Mouse (Mus musculus) Patski (cell line): ENCODE measurements around the gene Slc9a9. TPM values are rescaled to one million over a fixed set of nuclear protein-coding genes. Genes with fewer than 3 reads are reported as not detected.

Experiments
- ATAC-seq: fragments of 100-300 bp; one replicate; pipeline ENCODE4 v1.8.0; 2021
- CTCF ChIA-PET: fragments of 350-600 bp; sonication (Branson Sonifier 250); formaldehyde crosslinking; loops from one replicate; lab custom pipeline; 2022; ENCODE audit warnings: inconsistent platforms; lab: Charles Lee
- POLR2A ChIA-PET: fragments of 350-600 bp; sonication (Branson Sonifier 250); formaldehyde crosslinking; loops from one replicate; lab custom pipeline; 2022; ENCODE audit warnings: antibody characterized with exemption, inconsistent platforms; lab: Charles Lee
- DNase-seq: peaks from one replicate; pipeline ENCODE4 v3.0.0-alpha.2; 2011; ENCODE audit warnings: low read depth, low spot score
- H3K27me3 ChIP-seq: fragments of 371-371 bp; one replicate; pipeline ENCODE4 v1.5.1; 2021
- CTCF ChIP-seq: fragments of 100-300 bp; IDR thresholded peaks from one replicate; pipeline ENCODE4 v1.5.1; 2021
- in situ Hi-C: fragments of 300-500 bp; cut with MboI; formaldehyde crosslinking; loops from 3 replicates; pipeline ENCODE4 v1.11.1; 2018; ENCODE audit warnings: low pct_unique_long_range_greater_than_20kb, mixed read lengths
- polyA plus RNA-seq: library from polyadenylated mRNA; unstranded; gene quantifications from one replicate; pipeline ENCODE4 v1.2.3, GENCODE M21; 2021

Slc9a9 gene
- polyA plus RNA-seq, 1 experiment from 2014 or later = 1.1 TPM

DNA sequence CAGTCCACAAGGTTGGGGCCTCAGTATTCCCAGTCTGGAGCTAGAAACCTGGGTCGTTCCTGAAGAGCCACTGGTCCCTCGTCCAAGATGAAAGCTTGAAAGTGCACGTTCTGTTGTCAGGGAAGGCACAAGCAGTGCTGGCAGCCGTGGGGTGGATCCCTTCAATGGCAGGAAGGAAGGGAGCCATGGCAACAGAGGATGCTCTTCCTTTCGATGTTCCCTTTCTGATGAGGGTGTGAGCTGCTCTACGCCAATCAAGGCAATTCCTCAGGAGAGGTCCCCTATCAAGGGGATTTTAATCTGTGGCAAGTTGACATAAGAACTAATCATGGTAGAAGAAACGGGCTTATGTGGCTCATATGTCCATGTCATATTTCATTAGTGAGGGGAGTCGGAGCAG lies 135.8 kb downstream of the Slc9a9 start:
- H3K27me3 ChIP-seq = no peaks in the 10 kb centered on the region
- no peak for ATAC-seq
- in situ Hi-C loops = no loop called here
- no peak for TF ChIP-seq CTCF
- POLR2A ChIA-PET = no interaction called here
- CTCF ChIA-PET = no interaction called here
- no peak for DNase-seq

DNA sequence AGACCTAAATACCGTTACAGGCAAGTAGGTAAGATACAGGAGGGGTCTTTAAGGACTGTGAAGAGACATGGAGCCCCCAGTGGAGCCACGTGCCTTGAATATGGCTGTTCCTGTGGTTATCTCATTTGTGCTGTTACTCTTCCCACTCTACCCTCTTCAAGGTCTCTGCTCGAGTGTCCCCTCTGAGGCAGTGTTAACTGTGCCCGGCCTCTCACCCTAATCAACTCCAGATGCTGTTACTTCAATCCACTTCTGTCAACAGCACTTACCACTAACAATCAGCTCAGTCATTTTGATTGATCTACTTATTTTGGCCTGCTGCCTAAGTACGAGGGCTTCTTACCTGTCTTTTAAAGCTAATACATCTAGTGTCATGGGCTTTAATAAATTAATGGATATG lies 145.8 kb downstream of the Slc9a9 start:
- TF ChIP-seq CTCF = no peak
- no peaks in the 10 kb centered on the region for H3K27me3 ChIP-seq
- ChIA-PET CTCF (no interaction called here), POLR2A (no interaction called here)
- DNase-seq = no peak
- in situ Hi-C loops = no loop called here
- no peak for ATAC-seq

DNA sequence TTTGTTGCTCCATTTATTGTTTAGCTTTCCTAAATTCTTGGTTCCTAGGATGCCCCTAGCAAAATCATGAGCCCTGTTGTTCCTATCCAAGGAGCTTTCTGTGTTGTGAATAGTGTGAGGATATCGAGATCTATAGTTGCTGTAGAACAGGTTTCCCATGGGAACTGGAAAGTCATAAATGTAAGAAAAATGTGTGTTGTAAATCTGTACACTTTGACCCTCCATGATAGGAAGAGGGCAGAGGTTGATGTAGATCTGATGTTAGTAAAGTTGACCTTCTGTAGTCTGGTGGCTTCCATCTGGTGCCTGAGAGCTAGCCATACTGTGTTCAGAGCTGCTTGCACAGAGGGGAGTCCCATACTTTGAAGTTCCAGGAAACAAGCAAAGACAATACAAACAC lies 151.6 kb downstream of the Slc9a9 start:
- in situ Hi-C loops = no loop called here
- H3K27me3 ChIP-seq = no peaks in the 10 kb centered on the region
- TF ChIP-seq CTCF = no peak
- ATAC-seq (no peak), DNase-seq (no peak)
- CTCF ChIA-PET = interaction anchor here (1.0 to 1.3 kb wide), 2 partner anchors 9 to 18 kb away, joined by 3 read pairs; no protein-coding TSS in a partner anchor
- POLR2A ChIA-PET = no interaction called here

DNA sequence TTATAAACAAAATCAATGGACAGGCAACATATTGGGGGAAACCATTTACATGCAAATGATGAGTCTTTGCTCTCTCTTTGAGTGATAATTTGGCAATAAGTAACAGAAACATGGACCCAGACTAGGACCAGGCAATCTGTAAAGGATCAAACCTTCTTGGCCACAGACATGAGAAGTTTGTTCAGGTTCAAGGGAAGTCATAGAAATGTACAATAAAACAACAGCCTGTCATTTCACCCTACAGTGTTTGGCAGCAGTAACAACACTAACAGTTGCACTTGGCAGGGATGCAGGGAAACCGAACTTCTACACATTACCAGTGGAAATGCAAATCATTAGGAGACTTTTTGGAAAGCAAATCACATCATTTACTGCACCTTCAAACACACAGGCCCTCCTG lies 164.1 kb downstream of the Slc9a9 start:
- ChIA-PET CTCF (no interaction called here), POLR2A (no interaction called here)
- in situ Hi-C loops = no loop called here
- no peaks in the 10 kb centered on the region for H3K27me3 ChIP-seq
- DNase-seq (no peak), ATAC-seq (no peak)
- TF ChIP-seq CTCF = no peak

DNA sequence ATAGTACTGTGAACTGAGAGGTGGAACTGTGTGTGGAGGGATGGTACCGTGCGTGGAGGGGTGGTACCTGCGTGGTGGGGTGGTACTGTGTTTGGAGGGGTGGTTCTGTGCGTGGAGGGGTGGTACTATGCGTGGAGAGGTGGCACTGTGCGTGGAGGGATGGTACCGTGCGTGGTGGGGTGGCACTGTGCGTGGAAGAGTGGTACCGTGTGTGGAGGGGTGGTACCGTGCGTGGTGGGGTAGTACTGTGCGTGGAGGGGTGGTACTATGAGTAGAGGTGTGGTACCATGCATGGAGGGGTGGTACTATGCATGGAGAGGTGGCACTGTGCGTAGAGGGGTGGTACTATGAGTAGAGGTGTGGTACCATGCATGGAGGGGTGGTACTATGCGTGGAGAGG lies 167.7 kb downstream of the Slc9a9 start:
- ChIA-PET POLR2A (no interaction called here), CTCF (no interaction called here)
- no peak for ATAC-seq
- no peak for DNase-seq
- H3K27me3 ChIP-seq = no peaks in the 10 kb centered on the region
- TF ChIP-seq CTCF = no peak
- in situ Hi-C loops = no loop called here

DNA sequence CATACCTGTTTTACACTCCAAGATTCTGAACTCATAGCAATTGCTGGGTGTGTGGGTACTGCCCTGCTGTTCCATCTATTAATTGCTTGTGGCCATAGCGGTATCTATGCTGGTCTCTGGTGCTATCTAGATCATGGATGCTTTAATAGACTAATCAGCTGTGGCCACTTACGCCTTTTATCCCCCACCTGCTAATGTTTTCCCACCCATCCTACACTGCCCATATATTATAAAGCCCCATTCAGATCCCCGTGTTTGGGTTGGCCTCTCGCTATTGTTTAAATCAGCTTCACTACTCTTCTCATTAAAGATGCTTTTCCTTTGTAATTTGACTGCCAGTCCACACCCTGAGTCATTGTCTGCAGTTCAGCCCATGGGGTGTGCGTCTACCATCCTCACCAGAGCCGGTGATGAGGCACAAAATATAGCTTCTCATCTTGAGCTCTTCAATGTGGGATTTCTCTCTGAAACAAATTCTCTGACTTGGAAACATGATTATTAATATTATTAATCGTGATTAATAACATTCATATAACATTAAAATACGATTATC lies 168.8 kb downstream of the Slc9a9 start:
- CTCF ChIA-PET = no interaction called here
- ATAC-seq = no peak

DNA sequence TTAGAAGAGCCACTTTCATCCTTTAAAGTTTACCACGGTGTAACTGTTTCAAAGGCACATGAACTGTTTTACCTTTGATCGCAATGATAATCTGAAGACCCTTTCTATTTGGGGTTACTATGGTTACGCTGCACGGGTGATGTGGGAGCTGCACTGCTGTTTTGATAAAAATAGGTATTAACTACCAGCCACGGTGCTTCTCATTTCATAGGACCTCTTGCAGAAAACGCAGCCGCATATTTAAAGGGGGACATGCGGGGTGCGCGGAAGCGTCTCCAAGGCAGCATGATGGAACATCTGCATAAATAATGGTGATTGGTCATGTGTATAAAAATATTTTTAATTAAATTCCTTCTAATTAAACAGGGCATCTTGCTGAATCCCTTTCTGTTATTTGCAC lies 169.5 kb downstream of the Slc9a9 start:
- in situ Hi-C loops = no loop called here
- no peak for TF ChIP-seq CTCF
- CTCF ChIA-PET = interaction anchor here (1.0 kb wide), 1 partner anchor 18 kb away, joined by 3 read pairs; no protein-coding TSS in a partner anchor
- POLR2A ChIA-PET = no interaction called here
- no peak for ATAC-seq
- no peaks in the 10 kb centered on the region for H3K27me3 ChIP-seq
- no peak for DNase-seq

More for the DNA sequence above, 168.8 kb downstream of the Slc9a9 start:
- POLR2A ChIA-PET = no interaction called here
- in situ Hi-C loops = no loop called here
- no peak for TF ChIP-seq CTCF
- no peak for DNase-seq
- no peaks in the 10 kb centered on the region for H3K27me3 ChIP-seq

DNA sequence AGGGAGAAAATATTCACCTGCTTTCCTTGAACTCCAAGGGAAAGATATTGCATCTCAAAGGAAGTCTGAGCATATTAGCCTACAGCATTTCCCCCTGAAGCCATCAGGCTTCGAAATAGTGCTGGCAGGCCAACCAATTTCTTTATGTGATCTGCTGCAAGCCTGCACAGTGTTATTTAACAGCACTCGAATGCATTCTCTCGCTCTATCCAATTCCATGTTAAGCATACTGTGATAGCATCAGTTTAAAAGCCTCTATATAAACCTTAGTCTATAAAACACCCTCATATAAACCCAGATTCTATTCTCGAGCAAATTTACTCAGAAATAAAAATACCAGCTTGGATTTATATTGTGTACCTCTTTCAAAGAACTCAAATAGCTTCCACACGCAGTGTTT lies 170.7 kb downstream of the Slc9a9 start:
- DNase-seq (no peak), ATAC-seq (no peak)
- in situ Hi-C loops = no loop called here
- no peak for TF ChIP-seq CTCF
- no peaks in the 10 kb centered on the region for H3K27me3 ChIP-seq
- CTCF ChIA-PET = no interaction called here
- POLR2A ChIA-PET = no interaction called here

DNA sequence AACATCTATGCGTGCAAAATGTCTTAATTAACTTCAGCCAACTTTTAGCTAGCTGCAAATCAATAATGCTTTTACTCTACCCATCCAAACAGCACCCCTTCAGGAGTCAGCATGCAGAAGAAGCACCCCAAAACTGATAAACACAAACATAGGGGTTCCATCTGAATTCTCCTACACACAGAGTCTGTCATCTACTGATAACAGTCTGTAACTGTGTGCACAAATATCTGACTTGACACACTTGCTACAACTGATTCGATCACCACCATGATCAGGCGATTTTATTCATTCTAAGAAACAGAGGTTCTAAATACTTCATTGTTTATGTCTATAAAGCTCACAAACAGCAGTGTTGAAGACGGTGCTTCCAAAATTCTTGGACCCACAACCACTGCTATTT lies 171.3 kb downstream of the Slc9a9 start:
- ChIA-PET CTCF (no interaction called here), POLR2A (no interaction called here)
- in situ Hi-C loops = no loop called here
- no peak for TF ChIP-seq CTCF
- ATAC-seq (no peak), DNase-seq (no peak)
- no peaks in the 10 kb centered on the region for H3K27me3 ChIP-seq

DNA sequence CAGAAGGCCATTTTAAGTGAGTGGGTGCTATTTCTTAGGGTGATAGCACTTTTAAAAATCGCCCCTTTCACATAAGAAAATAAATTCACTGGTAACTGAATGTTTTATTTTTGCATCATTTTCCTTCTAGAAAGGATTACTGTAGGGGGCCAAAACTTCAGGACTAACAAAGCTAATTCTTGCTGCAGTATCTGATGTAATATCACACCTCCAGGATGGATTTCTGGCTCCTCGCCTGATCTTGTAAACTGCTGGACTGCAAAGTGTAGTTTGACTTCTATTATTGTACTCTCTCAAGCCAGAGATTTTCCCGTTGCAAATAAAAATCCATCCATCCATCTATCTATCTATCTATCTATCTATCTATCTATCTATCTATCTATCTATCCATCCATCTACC lies 174.5 kb downstream of the Slc9a9 start:
- ATAC-seq = no peak
- ChIA-PET POLR2A (no interaction called here), CTCF (no interaction called here)
- DNase-seq = no peak
- TF ChIP-seq CTCF = no peak
- H3K27me3 ChIP-seq = no peaks in the 10 kb centered on the region
- in situ Hi-C loops = no loop called here

DNA sequence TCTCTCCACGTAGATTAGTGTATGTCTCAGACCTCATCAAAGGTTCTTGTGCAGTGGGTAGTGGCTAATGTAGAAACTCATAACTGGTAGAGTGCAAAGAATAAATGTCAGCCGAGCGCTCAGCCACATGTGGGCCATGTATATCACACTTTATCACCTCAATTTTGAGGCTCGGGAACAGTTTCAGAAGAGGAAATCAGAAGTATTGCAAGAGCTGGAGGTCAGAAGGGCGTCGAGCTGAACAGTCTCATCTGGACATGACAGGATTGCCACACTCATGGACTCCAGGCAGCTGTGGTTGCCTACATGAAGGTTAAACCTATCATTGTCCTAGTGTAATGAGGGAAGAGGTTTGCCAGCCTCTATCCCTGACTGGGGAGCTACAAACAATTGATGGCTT lies 177.9 kb downstream of the Slc9a9 start:
- no peak for ATAC-seq
- no peaks in the 10 kb centered on the region for H3K27me3 ChIP-seq
- no peak for TF ChIP-seq CTCF
- DNase-seq = no peak
- in situ Hi-C loops = no loop called here
- ChIA-PET POLR2A (no interaction called here), CTCF (no interaction called here)

DNA sequence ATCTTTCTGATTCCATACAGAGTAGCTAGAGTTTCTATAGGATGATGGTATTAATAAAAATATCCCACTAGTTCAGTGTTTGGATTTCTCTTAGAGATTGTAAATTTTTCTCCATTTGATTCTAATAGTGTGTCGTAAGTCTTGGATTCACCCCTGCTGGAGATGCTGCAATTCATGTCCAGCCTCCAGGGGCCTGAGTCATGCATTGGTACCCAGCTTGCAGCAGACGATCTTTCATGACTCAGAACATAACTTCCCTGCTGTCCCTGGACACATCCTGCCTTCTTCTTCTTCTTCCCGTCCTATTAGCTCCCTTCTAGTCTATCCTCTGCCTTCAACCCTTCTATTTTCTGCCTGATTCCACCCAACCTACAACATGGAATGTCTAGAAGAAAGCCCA lies 181.8 kb downstream of the Slc9a9 start:
- ATAC-seq (peak; percentile 39), DNase-seq (peak; percentile 3)
- in situ Hi-C loops = no loop called here
- no peak for TF ChIP-seq CTCF
- ChIA-PET POLR2A (no interaction called here), CTCF (no interaction called here)
- no peaks in the 10 kb centered on the region for H3K27me3 ChIP-seq
